Mouse (Mus musculus) lung, postnatal 4 days (tissue): ENCODE results near the gene Sf3b6.

Experiments
- DNase-seq, 2 experiments: peaks; one replicate each; pipeline ENCODE4 v3.0.0; 2021

Sf3b6 gene

DNA sequence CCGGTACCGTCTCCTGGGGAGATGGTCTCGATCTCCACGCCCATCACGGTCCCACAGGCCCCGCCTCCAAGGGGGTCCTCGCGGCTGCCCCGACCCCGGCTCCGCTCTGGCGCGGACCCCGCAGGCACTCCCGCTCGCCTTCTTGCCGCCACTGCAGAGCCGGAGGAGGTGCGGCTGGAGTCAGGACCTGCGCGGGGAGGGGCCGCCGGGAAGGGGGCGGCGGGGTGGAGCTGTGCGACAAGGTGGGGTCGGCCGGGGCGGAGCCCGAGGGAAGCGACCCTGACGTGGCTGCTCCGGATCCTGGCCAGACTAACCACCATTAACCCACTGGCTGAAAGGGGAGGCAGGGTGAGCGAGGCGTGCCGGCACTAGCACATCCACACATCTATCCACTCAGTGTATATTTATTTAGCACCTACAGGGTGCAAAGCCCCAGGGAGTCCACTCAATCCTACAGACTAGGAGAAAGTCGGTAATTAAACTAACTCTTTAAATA lies 24.1 kb downstream of the Sf3b6 start, which contains the start of gene Fkbp1b:
Gene Fkbp1b, minus strand, starts transcription at position 200 of the 496 bp plus-strand sequence.
- DNase-seq, result peak; percentile 70 to 74

DNA sequence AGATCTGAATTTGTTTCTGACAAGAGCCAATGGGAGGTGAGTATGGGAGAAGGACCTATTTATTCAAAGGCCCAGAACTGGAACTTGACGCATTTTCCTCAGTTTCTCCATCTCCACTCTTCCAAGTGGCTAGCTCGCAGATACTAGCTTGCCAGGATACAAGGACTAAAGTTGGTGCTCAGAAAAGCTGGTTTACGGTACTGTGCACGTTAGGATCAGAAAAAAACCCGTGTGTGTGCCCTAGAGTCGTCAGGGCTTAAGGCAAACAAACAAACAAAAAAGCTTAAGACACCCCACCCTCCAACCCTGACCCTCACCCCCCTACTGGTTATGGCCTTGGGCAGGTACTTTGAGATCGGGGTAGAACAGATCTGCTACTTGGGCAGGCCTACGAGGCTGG lies 25.1 kb downstream of the Sf3b6 start:
- no peak for DNase-seq

DNA sequence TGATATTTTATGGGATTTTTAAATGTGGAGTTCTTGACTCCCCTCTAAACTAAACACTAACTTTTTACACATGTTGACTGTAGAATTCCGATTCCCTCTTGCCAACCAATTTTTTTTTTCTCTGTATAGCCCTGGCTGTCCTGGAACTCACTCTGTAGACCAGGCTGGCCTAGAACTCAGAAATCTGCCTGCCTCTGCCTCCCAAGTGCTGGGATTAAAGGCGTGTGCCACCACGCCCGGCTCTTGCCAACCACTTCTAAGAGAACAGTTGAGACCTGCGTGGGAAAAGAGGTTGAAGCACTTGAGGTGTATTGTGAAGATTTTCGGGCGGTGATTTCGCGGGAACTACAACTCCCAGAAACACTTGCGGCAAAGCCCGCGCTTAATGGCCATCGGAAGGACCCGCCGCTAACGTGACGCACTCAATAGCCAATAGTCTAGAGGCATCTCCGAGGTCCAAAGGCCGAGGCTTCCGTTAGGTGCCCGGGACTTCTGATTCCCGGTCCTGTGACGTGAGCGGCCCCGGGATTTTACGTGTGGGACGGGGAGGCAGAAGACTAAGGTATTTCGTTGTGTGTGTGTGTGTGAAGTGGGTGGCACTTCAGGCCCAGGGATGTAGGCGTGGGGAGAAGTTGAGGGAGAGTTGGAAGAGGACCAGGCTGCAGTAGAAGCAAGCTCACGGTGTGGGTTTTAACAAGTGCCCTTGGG lies 25.7 kb downstream of the Sf3b6 start, which contains the start of gene Wdcp:
Gene Wdcp, plus strand, starts transcription at position 414 of the 708 bp plus-strand sequence.
- DNase-seq, result peak; percentile 90 to 92

DNA sequence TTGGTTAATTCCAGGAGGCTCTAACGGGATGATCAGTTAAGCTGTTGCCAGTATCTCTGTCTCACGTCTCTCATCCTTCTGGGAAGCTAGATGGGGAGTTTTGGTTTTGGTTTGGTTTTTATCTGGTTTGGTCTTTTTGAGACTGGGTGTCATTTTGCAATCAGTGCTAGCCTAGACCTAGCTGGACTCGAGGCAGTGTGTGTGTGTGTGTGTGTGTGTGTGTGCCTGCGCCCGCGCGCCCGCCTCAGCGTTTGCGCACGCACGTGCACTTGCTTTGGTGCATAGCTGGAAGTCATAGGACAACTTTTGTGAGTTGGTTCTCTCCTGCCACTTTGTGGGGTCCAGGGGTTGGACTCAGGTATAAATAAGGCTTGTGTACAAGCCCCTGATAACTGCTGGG lies 26.4 kb downstream of the Sf3b6 start:
- DNase-seq, result peak; percentile 51 to 53

DNA sequence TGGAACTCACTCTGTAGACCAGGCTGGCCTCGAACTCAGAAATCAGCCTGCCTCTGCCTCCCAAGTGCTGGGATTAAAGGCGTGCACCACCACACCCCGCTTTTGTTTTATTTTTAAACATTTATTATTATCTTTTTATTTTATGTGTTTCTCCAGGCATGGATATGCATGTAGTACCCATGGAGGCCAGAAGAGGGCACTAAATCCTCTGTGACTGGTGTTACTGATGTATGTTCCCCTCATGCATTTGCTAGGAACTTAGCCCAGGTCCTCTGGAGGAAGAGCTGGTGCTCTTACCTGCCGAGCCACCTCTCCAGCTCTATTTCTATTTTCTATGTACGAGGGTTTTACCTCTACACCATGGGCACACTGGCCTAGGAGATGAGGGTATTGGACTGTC lies 38.8 kb downstream of the Sf3b6 start:
- DNase-seq, result no peak

DNA sequence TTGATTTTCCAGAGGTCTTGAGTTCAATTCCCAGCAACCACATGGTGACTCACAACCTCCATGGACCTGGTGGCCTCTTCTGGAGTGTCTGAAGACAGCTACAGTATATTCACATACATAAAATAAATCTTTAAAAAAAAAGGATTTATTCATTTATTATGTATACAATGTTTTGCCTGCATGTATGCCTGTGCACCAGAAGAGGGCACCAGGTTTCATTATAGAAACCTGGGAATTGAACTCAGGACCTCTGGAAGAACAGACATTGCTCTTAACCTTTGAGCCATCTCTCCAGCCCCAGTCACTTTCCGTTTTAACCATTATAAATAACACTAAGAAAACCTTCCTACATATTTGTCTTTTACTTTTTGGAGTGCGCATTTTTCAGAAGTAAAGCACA lies 39.5 kb downstream of the Sf3b6 start:
- no peak for DNase-seq

DNA sequence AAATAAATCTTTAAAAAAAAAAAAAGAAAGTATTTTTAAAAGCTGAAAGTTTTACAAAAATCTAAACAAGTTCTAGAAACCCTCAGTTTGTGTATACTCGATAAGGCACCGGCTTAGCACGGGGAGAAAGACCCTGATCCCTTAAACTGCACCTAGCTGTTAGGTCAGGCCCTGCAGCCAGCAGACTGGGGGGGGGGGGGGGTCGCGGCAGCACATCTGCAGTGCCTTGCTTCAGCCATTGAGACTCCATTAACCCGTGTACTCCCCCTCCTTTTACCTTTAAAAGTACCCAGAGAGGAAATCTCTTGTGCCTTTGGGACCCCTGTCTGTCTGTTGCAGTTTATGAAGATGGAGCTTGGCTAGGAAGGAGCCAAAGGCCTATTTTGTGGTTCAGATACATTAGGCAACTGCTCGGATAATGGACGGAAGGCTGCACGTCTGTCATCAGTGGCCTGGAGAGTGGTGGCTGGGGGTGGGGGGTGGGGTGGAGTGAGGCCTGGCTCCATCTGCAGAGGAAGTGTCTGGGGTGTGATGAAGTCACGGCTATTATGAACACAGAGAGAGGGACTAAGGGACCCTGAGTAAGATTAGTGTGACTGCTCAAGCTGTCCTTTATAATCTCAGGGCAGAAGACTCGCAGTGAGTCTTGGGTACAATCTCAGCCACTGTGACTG lies 42.0 kb downstream of the Sf3b6 start:
- DNase-seq, result no peak

DNA sequence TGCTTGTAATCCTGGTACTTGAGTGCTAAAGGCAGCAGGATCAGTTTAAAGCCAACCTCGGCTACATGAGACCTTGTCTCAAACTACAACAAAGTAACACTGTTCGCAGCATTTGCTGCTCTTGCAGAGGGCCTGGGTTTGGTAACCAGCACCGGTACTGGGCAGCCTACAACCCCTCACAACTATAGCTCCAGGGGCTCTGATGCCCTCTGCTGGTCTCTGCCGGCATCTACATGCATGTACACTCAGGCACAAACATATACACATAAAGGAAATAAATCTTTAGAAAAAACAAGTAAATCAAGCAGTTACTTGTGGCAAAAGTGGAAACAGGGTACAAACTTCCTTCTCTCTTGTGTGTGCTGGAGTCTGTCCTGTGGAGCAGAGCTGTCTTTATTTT lies 45.3 kb downstream of the Sf3b6 start:
- no peak for DNase-seq

DNA sequence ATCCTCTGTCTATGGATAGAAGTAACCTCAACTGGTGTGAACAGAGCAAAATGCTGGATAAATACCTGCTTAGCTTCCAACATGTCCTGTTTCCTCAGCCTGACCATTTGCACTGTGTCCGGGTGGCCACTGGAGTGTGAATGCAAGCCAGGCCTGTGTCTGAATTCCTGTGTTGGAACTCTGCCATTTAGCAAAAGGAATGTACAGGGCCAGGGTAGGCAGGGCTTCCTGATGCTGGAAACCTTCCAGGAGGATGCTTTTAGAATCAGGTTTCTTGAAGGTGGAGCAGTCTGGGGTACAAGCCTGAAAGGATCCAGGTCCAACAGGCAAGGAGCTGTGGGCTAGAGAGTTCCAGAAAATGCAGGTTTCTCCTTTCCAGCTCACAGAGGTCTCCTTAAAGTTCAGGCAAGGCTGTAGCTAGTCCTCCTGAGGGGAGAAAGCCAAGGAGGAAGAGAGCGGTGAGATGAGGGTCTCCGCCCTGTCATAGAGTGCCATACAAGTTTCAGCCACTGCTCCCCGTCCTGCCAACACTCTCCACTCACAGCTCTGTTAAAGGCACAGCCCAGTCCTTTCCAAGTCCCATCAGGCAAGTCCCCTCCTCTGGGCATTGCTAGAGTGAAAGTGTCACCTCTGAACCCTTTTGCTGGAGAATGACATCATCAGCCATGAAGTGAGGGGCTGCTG lies 46.5 kb downstream of the Sf3b6 start:
- peak; percentile 31 to 49 for DNase-seq

DNA sequence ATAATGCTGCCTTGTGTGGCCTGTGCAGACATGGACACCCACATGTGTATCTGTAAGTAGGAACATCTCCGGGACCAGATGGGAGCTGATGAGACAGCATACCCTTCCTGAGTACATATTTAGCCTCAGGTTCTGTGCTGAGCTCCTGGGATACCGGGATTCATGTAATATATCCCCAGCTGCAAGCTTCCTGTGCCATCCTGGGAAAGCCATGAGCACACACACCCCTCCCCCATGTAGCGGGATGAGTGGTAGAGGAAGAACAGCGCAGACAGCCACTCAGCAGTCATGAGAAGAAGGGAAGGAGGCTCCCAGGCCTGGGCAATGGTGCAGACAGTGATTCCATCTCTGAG lies 47.0 kb downstream of the Sf3b6 start:
- DNase-seq, result no peak

DNA sequence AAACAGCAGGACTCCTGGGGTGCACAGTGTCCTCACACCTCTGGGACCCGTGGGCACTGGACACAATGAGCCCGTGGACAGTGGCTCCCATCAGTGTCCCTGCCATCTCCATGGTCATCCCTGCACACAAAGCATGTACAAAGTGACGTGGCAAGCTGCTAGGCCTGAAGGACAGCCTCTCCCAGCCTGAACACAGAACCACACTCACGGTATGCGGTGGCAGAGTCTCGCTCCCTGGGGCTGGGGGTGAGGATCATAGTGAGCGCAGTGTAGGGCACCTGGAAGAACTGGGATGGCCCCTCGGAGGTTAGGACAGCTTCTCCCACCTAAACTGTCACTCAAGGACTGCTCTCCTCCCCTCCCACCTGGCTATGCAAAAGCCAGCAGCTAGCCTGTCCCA lies 51.6 kb downstream of the Sf3b6 start:
- DNase-seq, result no peak

DNA sequence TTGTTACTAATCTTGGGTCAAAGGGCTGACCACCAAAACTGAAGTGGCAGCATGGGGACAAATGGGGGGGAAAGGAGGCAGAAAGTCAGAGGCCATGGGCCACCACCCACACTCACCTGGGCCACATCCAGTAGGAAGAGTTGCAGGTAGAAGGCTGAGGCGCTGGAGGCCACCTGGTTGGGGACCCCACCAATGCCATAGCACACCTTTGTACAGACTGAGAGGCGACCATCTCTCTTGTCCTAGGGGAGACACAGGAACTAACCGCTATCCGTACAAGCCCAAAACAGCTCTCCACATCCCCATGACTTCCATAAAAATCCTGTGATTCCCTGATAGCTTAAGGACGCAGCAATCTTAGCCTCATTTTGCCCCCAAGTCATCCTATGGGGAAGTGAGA lies 53.9 kb downstream of the Sf3b6 start:
- peak in 1 of 2 experiments; percentile 18 for DNase-seq

DNA sequence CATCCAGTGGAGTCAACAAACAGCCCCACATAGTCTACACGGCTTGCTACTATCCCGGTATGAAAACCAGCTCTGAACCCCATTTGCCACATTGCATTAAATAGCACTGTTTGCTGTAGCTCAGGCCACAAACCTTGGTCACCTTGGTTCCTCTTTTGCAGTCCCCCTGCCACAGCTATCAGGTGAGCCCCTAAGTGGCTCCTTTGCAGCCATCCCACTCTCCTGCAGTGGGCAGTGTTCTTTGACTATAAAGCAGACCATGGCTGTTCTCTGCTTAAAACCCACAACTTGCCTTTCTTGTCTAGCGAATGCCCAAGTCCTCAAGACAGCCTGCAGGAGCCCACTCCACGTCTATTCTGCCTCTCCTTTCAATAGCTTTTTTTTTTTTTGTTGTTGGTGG lies 54.9 kb downstream of the Sf3b6 start:
- DNase-seq, result no peak

DNA sequence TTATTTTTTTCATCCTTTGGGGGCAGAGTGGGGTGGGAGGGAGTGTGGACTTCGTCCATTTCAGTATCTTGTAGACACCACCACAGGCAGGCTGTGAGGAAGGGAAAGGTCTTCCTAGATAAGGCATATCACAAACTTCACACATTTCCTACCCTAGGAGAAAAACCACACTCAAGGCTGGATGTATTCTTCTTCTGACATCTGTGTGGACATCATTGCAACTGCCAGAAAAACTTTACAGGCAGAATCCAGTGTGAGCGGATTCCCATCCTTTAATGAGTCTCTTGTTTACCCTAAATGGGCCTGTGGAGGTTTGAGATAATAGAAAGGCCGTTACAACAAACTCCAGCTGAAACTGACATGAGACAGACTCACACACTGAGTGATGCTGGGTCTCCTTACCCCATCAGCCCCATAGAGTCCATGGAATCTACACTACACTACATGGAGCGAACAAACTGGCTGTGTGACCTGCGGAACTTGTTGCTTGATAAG lies 55.7 kb downstream of the Sf3b6 start:
- no peak for DNase-seq

DNA sequence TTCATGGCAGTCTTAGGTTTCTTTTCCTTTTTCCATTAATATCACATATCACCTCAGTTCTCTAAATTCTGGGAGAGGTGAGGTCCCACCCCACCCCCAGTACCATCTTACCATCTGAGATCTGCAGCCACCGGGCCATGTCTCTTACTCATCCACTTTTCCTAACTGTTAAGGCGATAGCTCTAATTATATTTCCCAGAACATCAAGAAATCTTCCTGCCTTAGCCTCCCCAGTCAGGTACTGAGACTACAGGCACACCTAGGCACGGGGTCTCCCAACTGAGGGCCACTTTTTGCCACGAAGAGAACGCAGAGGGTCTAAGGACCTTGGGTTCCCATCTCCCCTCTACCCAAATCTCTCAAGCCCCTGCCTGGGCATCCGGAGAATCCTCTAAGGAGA lies 56.2 kb downstream of the Sf3b6 start:
- no peak for DNase-seq

DNA sequence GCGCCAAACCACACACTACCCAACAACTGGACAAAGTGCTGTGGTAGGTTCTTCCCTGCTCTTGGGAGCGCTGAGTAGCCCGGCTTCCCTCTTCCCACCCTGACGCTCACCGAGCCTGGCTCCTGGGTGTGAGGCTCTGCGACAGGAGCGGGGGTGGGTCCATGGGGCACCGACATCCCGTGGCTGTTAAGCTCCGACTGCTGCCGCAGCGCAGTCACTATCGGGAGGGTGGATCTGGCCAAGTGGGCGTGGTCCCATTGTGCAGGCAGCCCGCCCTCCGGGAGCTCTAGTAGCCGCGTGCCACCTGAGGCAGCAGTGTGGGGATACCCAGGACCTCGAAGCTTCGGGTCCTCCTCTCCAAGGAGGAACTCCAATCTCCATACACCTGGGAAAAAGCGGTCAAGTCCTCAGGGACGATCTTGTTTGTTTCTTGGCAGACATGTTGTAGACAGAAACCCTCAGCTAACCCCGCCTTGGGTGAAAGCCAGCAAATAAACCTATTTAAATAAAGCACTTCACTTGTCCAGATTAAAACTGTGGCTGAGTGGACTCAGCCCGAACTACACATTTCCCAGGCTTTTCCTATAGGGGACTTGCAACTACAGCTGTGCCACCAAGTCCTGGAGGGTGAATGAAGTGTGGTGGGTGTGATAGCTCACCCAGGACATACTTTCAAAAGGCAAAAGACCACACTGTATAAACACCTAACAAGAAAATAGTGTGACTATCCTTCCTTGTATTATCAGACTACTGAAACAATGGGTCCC lies 57.0 kb downstream of the Sf3b6 start, which contains the start of gene Mfsd2b:
Gene Mfsd2b, minus strand, starts transcription at position 199 of the 767 bp plus-strand sequence.
- DNase-seq, result peak; percentile 81 to 86

DNA sequence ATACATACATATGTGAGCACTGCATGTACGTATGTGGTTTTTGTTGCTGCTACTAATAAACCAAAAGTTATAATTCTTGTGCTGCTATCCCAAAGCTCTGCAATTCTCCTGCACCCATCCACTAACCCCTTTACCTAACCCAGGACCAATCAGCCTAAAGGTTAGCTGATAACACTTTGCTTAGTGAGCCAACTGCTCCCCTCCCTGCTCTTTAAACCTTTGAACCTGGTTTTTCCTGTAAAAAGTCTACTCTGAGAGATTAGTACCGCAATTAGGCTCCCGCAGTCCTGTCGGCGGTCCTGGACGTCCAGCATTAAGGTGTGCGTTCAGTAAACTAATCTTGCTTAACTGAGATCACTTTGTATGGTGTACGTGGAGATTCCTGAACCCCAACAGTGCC lies 58.3 kb downstream of the Sf3b6 start:
- DNase-seq, result no peak
